Comparison of ENCODE assay signal across 27 mouse cellular contexts in the genomic region with DNA sequence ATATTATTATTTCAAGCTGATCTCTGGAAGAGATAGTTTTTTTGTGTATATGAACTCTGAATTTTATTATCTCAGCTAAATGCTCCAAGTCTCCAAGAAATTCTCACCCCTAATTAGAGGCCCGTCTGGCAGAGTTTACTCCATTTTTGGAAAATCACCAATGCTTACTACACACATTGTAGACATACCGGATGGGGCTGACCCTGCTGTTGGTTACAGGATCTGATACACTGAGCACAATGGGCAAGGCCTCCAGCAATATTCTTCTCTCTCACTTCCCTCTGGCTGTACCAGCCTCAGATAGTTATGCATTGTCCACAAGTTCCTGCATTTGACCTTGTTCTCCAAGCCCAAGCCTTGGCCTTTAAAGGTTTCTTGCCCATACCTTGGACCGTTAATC. TPM values are rescaled to one million over a fixed set of nuclear protein-coding genes. Genes with fewer than 3 reads are reported as not detected.
"Had no signal": no experiment of that assay in that cellular context is flagged by ENCODE, and none has a peak within 500 bp of the region (broad histone marks: within the 10 kb centered on the region; RNA-seq: fewer than 3 reads in every experiment).

No protein-coding gene starts in this region.

- H3K27me3 ChIP-seq: lung, embryonic 15.5 days; megakaryocyte, embryonic 14.5 days; midbrain, embryonic 12.5 days; neural tube, embryonic 12.5 days had no signal

- H3K9ac ChIP-seq: liver, postnatal 0 days; lung, embryonic 15.5 days; midbrain, embryonic 12.5 days; neural tube, embryonic 12.5 days had no signal

- H3K9me3 ChIP-seq: lung, embryonic 15.5 days; midbrain, embryonic 12.5 days; neural tube, embryonic 12.5 days had no signal

- H3K4me3 ChIP-seq: lung, embryonic 15.5 days; megakaryocyte, embryonic 14.5 days; midbrain, embryonic 12.5 days; neural tube, embryonic 12.5 days had no signal

- DNase-seq: liver, postnatal 0 days; lung, adult 2 months; lung, postnatal 14 days; lung, postnatal 36 days; midbrain, embryonic 14.5 days; right cerebral cortex, adult 18-20 months; right cerebral cortex, postnatal 25 days; right cerebral cortex, postnatal 4 days; spleen, adult 18-20 months; thymus, adult 18-20 months; thymus, postnatal 14 days; thymus, postnatal 36 days had no signal

- H3K36me3 ChIP-seq: lung, embryonic 15.5 days; midbrain, embryonic 12.5 days; neural tube, embryonic 12.5 days had no signal

- H3K4me1 ChIP-seq: lung, embryonic 15.5 days; megakaryocyte, embryonic 14.5 days; midbrain, embryonic 12.5 days; neural tube, embryonic 12.5 days had no signal

- ATAC-seq: liver, postnatal 0 days; lung, postnatal 0 days had no signal

- H3K27ac ChIP-seq: lung, embryonic 15.5 days; macrophage; midbrain, embryonic 12.5 days; neural tube, embryonic 12.5 days had no signal

- H3K4me2 ChIP-seq: lung, embryonic 15.5 days; midbrain, embryonic 12.5 days; neural tube, embryonic 12.5 days had no signal

RNA-seq across cellular contexts. Expression of gene Krtap26-1, which starts 7.5 kb away (rescaled TPM):
- total RNA-seq: megakaryocyte progenitor cell, adult 5-6 weeks; midbrain, postnatal 0 days; monocyte, adult 5-6 weeks; neutrophil, adult 5-6 weeks had no signal
- polyA plus RNA-seq: liver, postnatal 0 days; lung, adult 2 months; lung, embryonic 15.5 days; lung, postnatal 0 days; macrophage; midbrain, embryonic 12.5 days; midbrain, embryonic 14.5 days; midbrain, postnatal 0 days; neural tube, embryonic 12.5 days; neural tube, embryonic 14.5 days; small intestine, adult 2 months; stomach, embryonic 14.5 days; stomach, embryonic 16.5 days; thymus, postnatal 0 days had no signal

RNA-seq across cellular contexts. Expression of gene 2310079G19Rik, which starts 12.6 kb away (rescaled TPM):
- total RNA-seq: megakaryocyte progenitor cell, adult 5-6 weeks; midbrain, postnatal 0 days; monocyte, adult 5-6 weeks; neutrophil, adult 5-6 weeks had no signal
- polyA plus RNA-seq: liver, postnatal 0 days; lung, adult 2 months; lung, embryonic 15.5 days; lung, postnatal 0 days; macrophage; midbrain, embryonic 12.5 days; midbrain, embryonic 14.5 days; midbrain, postnatal 0 days; neural tube, embryonic 12.5 days; neural tube, embryonic 14.5 days; small intestine, adult 2 months; stomach, embryonic 14.5 days; stomach, embryonic 16.5 days; thymus, postnatal 0 days had no signal

RNA-seq across cellular contexts. Expression of gene Krtap24-1, which starts 28.0 kb away (rescaled TPM):
- total RNA-seq: megakaryocyte progenitor cell, adult 5-6 weeks; midbrain, postnatal 0 days; monocyte, adult 5-6 weeks; neutrophil, adult 5-6 weeks had no signal
- polyA plus RNA-seq: liver, postnatal 0 days; lung, adult 2 months; lung, embryonic 15.5 days; lung, postnatal 0 days; macrophage; midbrain, embryonic 12.5 days; midbrain, embryonic 14.5 days; midbrain, postnatal 0 days; neural tube, embryonic 12.5 days; neural tube, embryonic 14.5 days; small intestine, adult 2 months; stomach, embryonic 14.5 days; stomach, embryonic 16.5 days; thymus, postnatal 0 days had no signal

RNA-seq across cellular contexts. Expression of gene Krtap27-1, which starts 31.4 kb away (rescaled TPM):
- total RNA-seq: megakaryocyte progenitor cell, adult 5-6 weeks; midbrain, postnatal 0 days; monocyte, adult 5-6 weeks; neutrophil, adult 5-6 weeks had no signal
- polyA plus RNA-seq: liver, postnatal 0 days; lung, adult 2 months; lung, embryonic 15.5 days; lung, postnatal 0 days; macrophage; midbrain, embryonic 12.5 days; midbrain, embryonic 14.5 days; midbrain, postnatal 0 days; neural tube, embryonic 12.5 days; neural tube, embryonic 14.5 days; small intestine, adult 2 months; stomach, embryonic 14.5 days; stomach, embryonic 16.5 days; thymus, postnatal 0 days had no signal
